Mouse (Mus musculus): ENCODE results near the gene Slc17a7. TPM values are rescaled to one million over a fixed set of nuclear protein-coding genes. Genes with fewer than 3 reads are reported as not detected.

The Slc17a7 gene
- polyA plus RNA-seq, 1 experiment = 2.0 TPM

- WGBS = 92% methylated on average over 8 of the region's 8 CpGs
- no peaks in the 10 kb centered on the region for H3K27me3 ChIP-seq (ENCODE audit: control insufficient read depth, insufficient read depth, low read length)
- H3K27ac ChIP-seq (ENCODE audit: control insufficient read depth, insufficient read depth, low read length) = no peak overlapping the region
- DNase-seq = no peak
- TF ChIP-seq CTCF (IDR thresholded peaks at IDR 0.05; ENCODE audit: borderline replicate concordance, control insufficient read depth, extremely low read depth, insufficient read depth, low read length, poor library complexity) = no peak
- TF ChIP-seq POLR2A (IDR thresholded peaks at IDR 0.05; ENCODE audit: control insufficient read depth, extremely low read depth, insufficient read depth, low read length, poor library complexity) = no peak
- H3K36me3 ChIP-seq (ENCODE audit: control insufficient read depth, insufficient read depth, low read length) = no peaks in the 10 kb centered on the region
- peaks cover 48% of the 10 kb centered on the region for H3K4me1 ChIP-seq (replicated peaks; ENCODE audit: control insufficient read depth, insufficient read depth, low read length)
- no peak overlapping the region for H3K4me3 ChIP-seq (ENCODE audit: control insufficient read depth, insufficient read depth, low read length)
These were observed 30.1 kb upstream of the Slc17a7 start for GRCm38 (mm10) chr7:45133446-45134159.

GRCm38 (mm10) chr7:45134544-45135026 lies 29.2 kb upstream of the Slc17a7 start:
- no peaks in the 10 kb centered on the region for H3K36me3 ChIP-seq (ENCODE audit: control insufficient read depth, insufficient read depth, low read length)
- no peak overlapping the region for H3K27ac ChIP-seq (ENCODE audit: control insufficient read depth, insufficient read depth, low read length)
- H3K4me3 ChIP-seq (ENCODE audit: control insufficient read depth, insufficient read depth, low read length) = no peak overlapping the region
- no peak for DNase-seq
- WGBS = 33% methylated on average over 12 of the region's 12 CpGs
- TF ChIP-seq POLR2A (IDR thresholded peaks at IDR 0.05; ENCODE audit: control insufficient read depth, extremely low read depth, insufficient read depth, low read length, poor library complexity) (no peak), CTCF (IDR thresholded peaks at IDR 0.05; ENCODE audit: borderline replicate concordance, control insufficient read depth, extremely low read depth, insufficient read depth, low read length, poor library complexity) (no peak)
- H3K4me1 ChIP-seq (replicated peaks; ENCODE audit: control insufficient read depth, insufficient read depth, low read length) = peaks cover 45% of the 10 kb centered on the region
- H3K27me3 ChIP-seq (ENCODE audit: control insufficient read depth, insufficient read depth, low read length) = no peaks in the 10 kb centered on the region

- H3K4me3 ChIP-seq (ENCODE audit: control insufficient read depth, insufficient read depth, low read length) = peak overlapping the region; percentile 41
- H3K27me3 ChIP-seq (ENCODE audit: control insufficient read depth, insufficient read depth, low read length) = no peaks in the 10 kb centered on the region
- H3K4me1 ChIP-seq (replicated peaks; ENCODE audit: control insufficient read depth, insufficient read depth, low read length) = peaks cover 51% of the 10 kb centered on the region
- DNase-seq = no peak
- WGBS = 31% methylated on average over 3 of the region's 3 CpGs
- peak overlapping the region; percentile 64 for H3K27ac ChIP-seq (ENCODE audit: control insufficient read depth, insufficient read depth, low read length)
- TF ChIP-seq POLR2A (IDR thresholded peaks at IDR 0.05; ENCODE audit: control insufficient read depth, extremely low read depth, insufficient read depth, low read length, poor library complexity) (no peak), CTCF (IDR thresholded peaks at IDR 0.05; ENCODE audit: borderline replicate concordance, control insufficient read depth, extremely low read depth, insufficient read depth, low read length, poor library complexity) (no peak)
- no peaks in the 10 kb centered on the region for H3K36me3 ChIP-seq (ENCODE audit: control insufficient read depth, insufficient read depth, low read length)
These were observed 28.4 kb upstream of the Slc17a7 start for GRCm38 (mm10) chr7:45135370-45135769.

- DNase-seq = peak; percentile 89
- Histone ChIP-seq H3K27me3 (ENCODE audit: control insufficient read depth, insufficient read depth, low read length) (no peaks in the 10 kb centered on the region), H3K4me3 (ENCODE audit: control insufficient read depth, insufficient read depth, low read length) (peak within 1 kb of the TSS; percentile 89), H3K4me1 (replicated peaks; ENCODE audit: control insufficient read depth, insufficient read depth, low read length) (peaks cover 51% of the 10 kb centered on the region), H3K36me3 (ENCODE audit: control insufficient read depth, insufficient read depth, low read length) (no peaks in the 10 kb centered on the region), H3K27ac (ENCODE audit: control insufficient read depth, insufficient read depth, low read length) (peak within 1 kb of the TSS; percentile 95)
- 0 out of 2 replicates have a peak, but pooled peaks have one; percentile 36 for TF ChIP-seq POLR2A (IDR thresholded peaks at IDR 0.05; ENCODE audit: control insufficient read depth, extremely low read depth, insufficient read depth, low read length, poor library complexity)
- TF ChIP-seq CTCF (IDR thresholded peaks at IDR 0.05; ENCODE audit: borderline replicate concordance, control insufficient read depth, extremely low read depth, insufficient read depth, low read length, poor library complexity) = peak; percentile 96
- WGBS = under 1% methylated on average over 29 of the region's 29 CpGs
These were observed 27.7 kb upstream of the Slc17a7 start, which contains the start of the genes Gm45713 and Flt3l for GRCm38 (mm10) chr7:45135993-45136567. Gm45713 (minus strand) TSS chr7:45136231. Flt3l (minus strand) TSS chr7:45136432.

- H3K4me1 ChIP-seq (replicated peaks; ENCODE audit: control insufficient read depth, insufficient read depth, low read length) = peaks cover 62% of the 10 kb centered on the region
- TF ChIP-seq POLR2A (IDR thresholded peaks at IDR 0.05; ENCODE audit: control insufficient read depth, extremely low read depth, insufficient read depth, low read length, poor library complexity) (no peak), CTCF (IDR thresholded peaks at IDR 0.05; ENCODE audit: borderline replicate concordance, control insufficient read depth, extremely low read depth, insufficient read depth, low read length, poor library complexity) (no peak)
- peak; percentile 46 for DNase-seq
- no peaks in the 10 kb centered on the region for H3K27me3 ChIP-seq (ENCODE audit: control insufficient read depth, insufficient read depth, low read length)
- H3K27ac ChIP-seq (ENCODE audit: control insufficient read depth, insufficient read depth, low read length) = peak overlapping the region; percentile 11; the same call in 1 of the 2 replicates
- WGBS = 14% methylated on average over 12 of the region's 12 CpGs
- no peaks in the 10 kb centered on the region for H3K36me3 ChIP-seq (ENCODE audit: control insufficient read depth, insufficient read depth, low read length)
- H3K4me3 ChIP-seq (ENCODE audit: control insufficient read depth, insufficient read depth, low read length) = no peak overlapping the region
These were observed 26.4 kb upstream of the Slc17a7 start for GRCm38 (mm10) chr7:45137171-45138006.

- Histone ChIP-seq H3K36me3 (ENCODE audit: control insufficient read depth, insufficient read depth, low read length) (no peaks in the 10 kb centered on the region), H3K4me1 (replicated peaks; ENCODE audit: control insufficient read depth, insufficient read depth, low read length) (peaks cover 69% of the 10 kb centered on the region), H3K4me3 (ENCODE audit: control insufficient read depth, insufficient read depth, low read length) (no peak overlapping the region), H3K27me3 (ENCODE audit: control insufficient read depth, insufficient read depth, low read length) (no peaks in the 10 kb centered on the region), H3K27ac (ENCODE audit: control insufficient read depth, insufficient read depth, low read length) (no peak overlapping the region)
- DNase-seq = no peak
- TF ChIP-seq POLR2A (IDR thresholded peaks at IDR 0.05; ENCODE audit: control insufficient read depth, extremely low read depth, insufficient read depth, low read length, poor library complexity) (no peak), CTCF (IDR thresholded peaks at IDR 0.05; ENCODE audit: borderline replicate concordance, control insufficient read depth, extremely low read depth, insufficient read depth, low read length, poor library complexity) (no peak)
- 100% methylated on average over 1 of the region's 1 CpGs for WGBS
These were observed 25.3 kb upstream of the Slc17a7 start for GRCm38 (mm10) chr7:45138403-45138802.
